Mouse (Mus musculus) limb, embryonic 14.5 days (tissue): ENCODE measurements around the gene Shprh. TPM values are rescaled to one million over a fixed set of nuclear protein-coding genes. Genes with fewer than 3 reads are reported as not detected.

Source experiments
- ATAC-seq: fragments of 200-750 bp; cut with Nextera tagmentation; 2 replicates; pipeline ENCODE4 v1.8.0; 2017; ENCODE audit warnings: low read depth, moderate number of reproducible peaks, moderate TSS enrichment; ENCODE audit not compliant: low FRiP score
- DNase-seq: peaks from one replicate; pipeline ENCODE4 v3.0.0-alpha.2; 2015; ENCODE audit warnings: low spot score
- H3K27ac ChIP-seq: fragments of 300-500 bp; sonication (generic); replicated peaks from 2 replicates; pipeline ENCODE4 v1.5.1; 2014; ENCODE audit warnings: low read depth, mild to moderate bottlenecking, low read length, moderate library complexity, mixed read lengths
- H3K27me3 ChIP-seq: fragments of 300-500 bp; sonication (generic); 2 replicates; pipeline ENCODE4 v1.6.1; 2014; ENCODE audit warnings: low read length, mixed read lengths; ENCODE audit not compliant: control insufficient read depth, insufficient read depth
- H3K36me3 ChIP-seq: fragments of 300-500 bp; sonication (generic); 2 replicates; pipeline ENCODE4 v1.6.1; 2014; ENCODE audit warnings: mild to moderate bottlenecking, low read length, moderate library complexity, mixed read lengths; ENCODE audit not compliant: control insufficient read depth, insufficient read depth
- H3K4me1 ChIP-seq: fragments of 300-500 bp; sonication (generic); 2 replicates; pipeline ENCODE4 v1.6.1; 2014; ENCODE audit warnings: antibody characterized with exemption, low read length, mixed read lengths; ENCODE audit not compliant: control insufficient read depth, insufficient read depth
- H3K4me2 ChIP-seq: fragments of 300-500 bp; sonication (generic); replicated peaks from 2 replicates; pipeline ENCODE4 v1.6.1; 2014; ENCODE audit warnings: low read depth, mild to moderate bottlenecking, low read length, moderate library complexity; ENCODE audit not compliant: severe bottlenecking
- H3K4me3 ChIP-seq: fragments of 300-500 bp; sonication (generic); replicated peaks from 2 replicates; pipeline ENCODE4 v1.5.1; 2014; ENCODE audit warnings: low read length
- H3K9ac ChIP-seq: fragments of 300-500 bp; sonication (generic); 2 replicates; pipeline ENCODE4 v1.6.1; 2014; ENCODE audit warnings: mild to moderate bottlenecking, low read depth, low read length, moderate library complexity; ENCODE audit not compliant: severe bottlenecking
- H3K9me3 ChIP-seq: fragments of 300-500 bp; sonication (generic); 2 replicates; pipeline ENCODE4 v1.6.1; 2016; ENCODE audit warnings: low read length; ENCODE audit not compliant: control insufficient read depth
- POLR2A ChIP-seq: fragments of 200-500 bp; IDR thresholded peaks from 2 replicates; pipeline ENCODE4 v1.8.0; 2012; ENCODE audit warnings: inconsistent platforms, mild to moderate bottlenecking, moderate library complexity, borderline replicate concordance; ENCODE audit not compliant: insufficient read depth, insufficient read length; ENCODE audit errors: extremely low read depth
- WGBS: fragments of 180-500 bp; shearing (Covaris S2); extraction: QIAGEN DNeasy Blood & Tissue Kit; methylation state at CpG from one replicate; pipeline ENCODE4 v1.1.7; 2014; 5-methylcytosine and 5-hydroxymethylcytosine counted together
- polyA plus RNA-seq, 2 experiments: library from polyadenylated mRNA; depleted of rRNA in 1 of 2; stranded (reverse) in 1 of 2; unstranded in 1 of 2; fragments of >200 nt; fragmentation: Nextera tagmentation in 1 of 2; extraction: Ambion mirVana in 1 of 2; gene quantifications; 2 replicates each; pipeline versions ENCODE4 v1.2.1 to v1.2.3; 2012 to 2014

Gene Shprh
- polyA plus RNA-seq, 2 experiments: 12.2 to 19.3 TPM

- TF ChIP-seq POLR2A: no peak
Measured at GRCm38 (mm10) chr10:11151644-11152043, 2.4 kb downstream of the Shprh start.

GRCm38 (mm10) chr10:11157039-11157438 lies 7.8 kb downstream of the Shprh start:
- Histone ChIP-seq H3K4me2 (no peak overlapping the region), H3K36me3 (peaks cover 68% of the 10 kb centered on the region), H3K4me3 (no peak overlapping the region), H3K9me3 (no peaks in the 10 kb centered on the region), H3K9ac (no peak overlapping the region), H3K27me3 (no peaks in the 10 kb centered on the region), H3K27ac (no peak overlapping the region), H3K4me1 (no peaks in the 10 kb centered on the region)
- WGBS: 90% methylated on average over 9 of the region's 9 CpGs
- ATAC-seq: no peak
- TF ChIP-seq POLR2A: no peak
- DNase-seq: no peak

More at GRCm38 (mm10) chr10:11151644-11152043, 2.4 kb downstream of the Shprh start:
- Histone ChIP-seq H3K36me3 (peaks cover 36% of the 10 kb centered on the region), H3K9me3 (no peaks in the 10 kb centered on the region), H3K27ac (no peak overlapping the region), H3K4me1 (peaks cover 6% of the 10 kb centered on the region), H3K9ac (no peak overlapping the region), H3K4me3 (no peak overlapping the region), H3K27me3 (no peaks in the 10 kb centered on the region), H3K4me2 (no peak overlapping the region)
- WGBS: 97% methylated on average over 14 of the region's 14 CpGs
- ATAC-seq: no peak
- no peak for DNase-seq

- Histone ChIP-seq H3K4me1 (no peaks in the 10 kb centered on the region), H3K36me3 (peaks cover 74% of the 10 kb centered on the region), H3K9me3 (no peaks in the 10 kb centered on the region), H3K27ac (no peak overlapping the region), H3K4me3 (no peak overlapping the region), H3K27me3 (no peaks in the 10 kb centered on the region), H3K4me2 (no peak overlapping the region), H3K9ac (no peak overlapping the region)
- no peak for TF ChIP-seq POLR2A
- ATAC-seq: no peak
- no peak for DNase-seq
- WGBS: 83% methylated on average over 5 of the region's 5 CpGs
Measured at GRCm38 (mm10) chr10:11164537-11164936, 15.3 kb downstream of the Shprh start.

- no peak overlapping the region for H3K27ac ChIP-seq
- peaks cover 81% of the 10 kb centered on the region for H3K36me3 ChIP-seq
- H3K27me3 ChIP-seq: no peaks in the 10 kb centered on the region
- ATAC-seq (no peak), DNase-seq (no peak)
- H3K9me3 ChIP-seq: no peaks in the 10 kb centered on the region
- no peak overlapping the region for H3K4me2 ChIP-seq
- H3K9ac ChIP-seq: no peak overlapping the region
- H3K4me3 ChIP-seq: no peak overlapping the region
- TF ChIP-seq POLR2A: no peak
- WGBS: 92% methylated on average over 5 of the region's 5 CpGs
- no peaks in the 10 kb centered on the region for H3K4me1 ChIP-seq
Measured at GRCm38 (mm10) chr10:11170252-11170651, 21.0 kb downstream of the Shprh start.

- no peak for TF ChIP-seq POLR2A
- Histone ChIP-seq H3K27ac (no peak overlapping the region), H3K9ac (no peak overlapping the region), H3K4me3 (no peak overlapping the region), H3K27me3 (no peaks in the 10 kb centered on the region), H3K36me3 (peaks cover 71% of the 10 kb centered on the region), H3K9me3 (no peaks in the 10 kb centered on the region), H3K4me2 (no peak overlapping the region), H3K4me1 (no peaks in the 10 kb centered on the region)
- 92% methylated on average over 4 of the region's 4 CpGs for WGBS
- DNase-seq (no peak), ATAC-seq (no peak)
Measured at GRCm38 (mm10) chr10:11171615-11172014, 22.4 kb downstream of the Shprh start.

- ATAC-seq (no peak), DNase-seq (no peak)
- peaks cover 70% of the 10 kb centered on the region for H3K36me3 ChIP-seq
- H3K4me1 ChIP-seq: no peaks in the 10 kb centered on the region
- no peak overlapping the region for H3K27ac ChIP-seq
- H3K27me3 ChIP-seq: no peaks in the 10 kb centered on the region
- no peaks in the 10 kb centered on the region for H3K9me3 ChIP-seq
- no peak overlapping the region for H3K4me2 ChIP-seq
- no peak overlapping the region for H3K4me3 ChIP-seq
- no peak for TF ChIP-seq POLR2A
- H3K9ac ChIP-seq: no peak overlapping the region
Measured at GRCm38 (mm10) chr10:11172519-11172918, 23.3 kb downstream of the Shprh start.
